Mouse (Mus musculus) kidney, postnatal 0 days (tissue): Measurements from ENCODE around the gene Mrps16. TPM values are rescaled to one million over a fixed set of nuclear protein-coding genes. Genes with fewer than 3 reads are reported as not detected.

Source experiments
- ATAC-seq: fragments of 200-750 bp; cut with Nextera tagmentation; replicated peaks from 2 replicates; pipeline ENCODE4 v1.8.0; 2017; ENCODE audit warnings: low read depth, moderate number of reproducible peaks, moderate TSS enrichment, moderate library complexity; ENCODE audit not compliant: low FRiP score
- DNase-seq: peaks from one replicate; pipeline ENCODE4 v3.0.0-alpha.2; 2016; ENCODE audit warnings: low spot score
- H3K27ac ChIP-seq: fragments of 300-500 bp; sonication (generic); 2 replicates; pipeline ENCODE4 v1.5.1; 2014; ENCODE audit warnings: mild to moderate bottlenecking
- H3K27me3 ChIP-seq: fragments of 300-500 bp; sonication (generic); 2 replicates; pipeline ENCODE4 v1.6.1; 2014; ENCODE audit warnings: low read length, mixed read lengths; ENCODE audit not compliant: insufficient read depth
- H3K36me3 ChIP-seq: fragments of 300-500 bp; sonication (generic); 2 replicates; pipeline ENCODE4 v1.6.1; 2014; ENCODE audit warnings: low read length, mixed read lengths; ENCODE audit not compliant: insufficient read depth
- H3K4me1 ChIP-seq: fragments of 300-500 bp; sonication (generic); replicated peaks from 2 replicates; pipeline ENCODE4 v1.6.1; 2014; ENCODE audit warnings: antibody characterized with exemption, low read length, mixed read lengths; ENCODE audit not compliant: insufficient read depth
- H3K4me2 ChIP-seq: fragments of 300-500 bp; sonication (generic); 2 replicates; pipeline ENCODE4 v1.6.1; 2014; ENCODE audit warnings: mild to moderate bottlenecking, low read length, moderate library complexity, mixed read lengths
- H3K4me3 ChIP-seq: fragments of 300-500 bp; sonication (generic); replicated peaks from 2 replicates; pipeline ENCODE4 v1.5.1; 2014; ENCODE audit warnings: low read depth, low read length
- H3K9ac ChIP-seq: fragments of 300-500 bp; sonication (generic); 2 replicates; pipeline ENCODE4 v1.6.1; 2014; ENCODE audit warnings: low read depth, low read length
- H3K9me3 ChIP-seq: fragments of 300-500 bp; sonication (generic); replicated peaks from 2 replicates; pipeline ENCODE4 v1.6.1; 2016; ENCODE audit warnings: low read length, inconsistent platforms, mixed read lengths
- CTCF ChIP-seq: IDR thresholded peaks from 2 replicates; pipeline ENCODE4 v1.5.1; 2016; ENCODE audit warnings: antibody characterized with exemption, low read depth, mild to moderate bottlenecking, moderate library complexity
- WGBS: fragments of 180-500 bp; shearing (Covaris S2); extraction: QIAGEN DNeasy Blood & Tissue Kit; methylation state at CpG from one replicate; pipeline ENCODE4 v1.1.7; 2014; 5-methylcytosine and 5-hydroxymethylcytosine counted together
- polyA plus RNA-seq: library from polyadenylated mRNA; unstranded; fragments of >200 nt; fragmentation: Nextera tagmentation; extraction: Ambion mirVana; gene quantifications from 2 replicates; pipeline ENCODE4 v1.2.1, GENCODE M21; 2015

The Mrps16 gene
- 111 and 115 TPM in 2 replicates for polyA plus RNA-seq

DNA sequence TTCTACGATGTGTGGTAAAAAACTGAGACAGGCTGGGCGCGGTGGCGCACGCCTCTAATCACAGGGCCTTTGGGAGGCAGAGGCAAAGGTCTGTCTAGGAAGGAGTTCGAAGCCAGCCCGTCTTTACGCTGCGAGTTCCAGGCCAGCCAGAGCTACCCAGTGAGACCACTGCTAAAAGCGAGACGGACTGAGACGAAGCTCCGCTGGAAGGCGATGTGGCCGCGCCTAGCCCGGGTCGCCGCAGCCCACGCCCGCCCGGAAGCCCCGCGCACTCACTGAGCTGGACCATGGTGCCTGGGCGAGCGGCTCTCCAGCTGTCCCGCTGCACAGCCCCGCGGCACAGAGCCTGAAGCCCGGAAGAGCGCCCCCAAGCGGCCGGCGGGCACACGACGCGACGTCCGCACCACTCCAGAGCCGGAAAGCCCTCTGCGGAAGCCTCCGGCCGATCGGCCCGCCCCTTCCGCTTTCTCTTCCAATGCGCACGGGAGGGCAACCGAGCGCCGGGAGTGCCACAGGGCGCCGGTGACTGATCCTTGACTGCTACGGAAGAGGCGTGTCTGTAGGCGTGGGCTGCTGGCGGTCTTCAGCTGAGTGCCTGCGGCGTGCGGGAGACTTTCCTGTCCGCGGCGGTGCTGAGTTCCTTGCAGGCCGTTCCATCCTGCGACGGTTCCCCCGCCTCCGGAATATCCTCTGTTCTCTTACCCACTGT, at the start of gene Mrps16:
Gene Mrps16, minus strand, starts transcription at position 430 of the 709 bp plus-strand sequence.
- no peaks in the 10 kb centered on the region; the same call in 1 of the 2 replicates for H3K4me1 ChIP-seq
- no peaks in the 10 kb centered on the region for H3K27me3 ChIP-seq
- ATAC-seq: peak; percentile 96
- peak; percentile 98 for TF ChIP-seq CTCF
- H3K9ac ChIP-seq: peak within 1 kb of the TSS; percentile 87
- H3K36me3 ChIP-seq: peaks cover 5% of the 10 kb centered on the region; the same call in 1 of the 2 replicates
- peak; percentile 99 for DNase-seq
- H3K4me2 ChIP-seq: peak within 1 kb of the TSS; percentile 56
- no peaks in the 10 kb centered on the region for H3K9me3 ChIP-seq
- peak within 1 kb of the TSS; percentile 75 for H3K4me3 ChIP-seq
- H3K27ac ChIP-seq: peak within 1 kb of the TSS; percentile 91
- WGBS: under 1% methylated on average over 65 of the region's 68 CpGs

DNA sequence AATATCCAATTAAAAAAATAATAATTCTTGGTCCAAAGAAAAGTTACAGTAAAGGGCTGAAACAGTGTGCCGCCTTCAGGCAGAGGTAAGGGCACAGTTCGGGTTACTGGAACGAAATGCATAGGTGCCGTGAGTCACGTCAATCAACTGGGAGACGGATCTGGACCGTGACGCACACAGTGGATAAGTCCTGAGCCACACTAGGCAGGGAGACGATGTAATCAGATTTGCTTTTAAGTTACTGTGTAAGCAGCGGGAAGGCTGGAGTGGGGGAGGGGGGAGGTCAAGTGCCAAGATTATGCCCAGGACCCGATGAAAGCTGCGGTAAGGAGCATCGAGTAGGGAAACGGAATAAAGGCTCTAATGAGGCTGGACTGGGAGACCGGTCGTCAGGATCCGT, 48.8 kb upstream of the Mrps16 start:
- Histone ChIP-seq H3K4me3 (no peak overlapping the region), H3K27me3 (no peaks in the 10 kb centered on the region), H3K9me3 (no peaks in the 10 kb centered on the region), H3K4me1 (no peaks in the 10 kb centered on the region), H3K4me2 (peak overlapping the region; percentile 23; the same call in 1 of the 2 replicates), H3K9ac (peak overlapping the region; percentile 27; the same call in 1 of the 2 replicates), H3K36me3 (no peaks in the 10 kb centered on the region), H3K27ac (no peak overlapping the region)
- TF ChIP-seq CTCF: no peak
- DNase-seq (no peak), ATAC-seq (peak; percentile 71; the same call in 1 of the 2 replicates)
- 49% methylated on average over 17 of the region's 17 CpGs for WGBS

DNA sequence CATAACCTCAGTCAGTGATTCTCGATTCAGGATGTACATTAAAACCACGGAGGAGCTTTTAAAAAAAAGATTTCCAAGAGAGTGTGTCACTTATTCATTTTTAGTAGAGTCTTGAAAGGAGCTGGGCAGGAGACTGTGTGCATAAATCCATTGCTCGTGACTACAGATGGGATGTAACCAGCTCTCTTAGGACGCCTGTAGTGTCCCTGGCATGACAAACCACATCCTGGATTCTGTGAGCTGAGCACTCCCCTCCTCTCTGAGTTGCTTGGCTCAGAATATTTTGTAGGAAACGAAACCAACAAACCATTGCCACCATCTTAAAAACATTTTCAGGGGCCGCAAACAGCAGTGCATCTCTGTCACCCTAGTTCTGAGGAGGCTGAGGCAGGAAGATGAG, 43.5 kb upstream of the Mrps16 start:
- Histone ChIP-seq H3K4me2 (no peak overlapping the region), H3K36me3 (no peaks in the 10 kb centered on the region), H3K27me3 (no peaks in the 10 kb centered on the region), H3K9ac (no peak overlapping the region), H3K9me3 (no peaks in the 10 kb centered on the region), H3K4me1 (no peaks in the 10 kb centered on the region), H3K27ac (no peak overlapping the region), H3K4me3 (no peak overlapping the region)
- ATAC-seq (no peak), DNase-seq (no peak)
- WGBS: 70% methylated on average over 6 of the region's 6 CpGs
- no peak for TF ChIP-seq CTCF

GRCm38 (mm10) chr14:20432420-20432819, 39.0 kb upstream of the Mrps16 start:
- H3K9ac ChIP-seq: no peak overlapping the region
- H3K27ac ChIP-seq: no peak overlapping the region
- no peak for ATAC-seq
- 83% methylated on average over 4 of the region's 4 CpGs for WGBS
- H3K4me1 ChIP-seq: no peaks in the 10 kb centered on the region
- no peaks in the 10 kb centered on the region for H3K36me3 ChIP-seq
- no peaks in the 10 kb centered on the region for H3K27me3 ChIP-seq
- DNase-seq: no peak
- H3K4me2 ChIP-seq: no peak overlapping the region
- no peak overlapping the region for H3K4me3 ChIP-seq
- TF ChIP-seq CTCF: no peak
- no peaks in the 10 kb centered on the region for H3K9me3 ChIP-seq

DNA sequence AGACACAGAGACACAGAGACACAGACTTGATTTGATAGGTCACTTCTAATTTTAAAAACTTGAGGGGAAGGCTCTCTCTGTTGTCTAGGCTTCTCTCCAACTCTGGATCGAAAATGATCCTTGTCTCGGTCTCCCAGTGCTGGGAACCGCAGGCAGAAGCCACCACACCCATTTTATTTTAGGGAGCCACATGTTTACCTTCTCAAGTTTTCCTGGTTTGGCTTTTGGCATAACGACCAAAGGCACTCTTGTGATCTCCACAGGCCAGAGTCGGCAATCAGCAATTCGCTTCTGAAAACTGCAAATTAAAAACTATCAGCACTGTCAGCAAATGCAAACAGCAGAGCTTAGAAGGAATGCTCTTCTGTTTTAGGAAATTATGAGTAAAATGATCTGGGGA, 38.3 kb upstream of the Mrps16 start:
- no peaks in the 10 kb centered on the region for H3K36me3 ChIP-seq
- no peak for DNase-seq
- H3K27ac ChIP-seq: no peak overlapping the region
- H3K9me3 ChIP-seq: no peaks in the 10 kb centered on the region
- no peaks in the 10 kb centered on the region for H3K4me1 ChIP-seq
- WGBS: 65% methylated on average over 6 of the region's 6 CpGs
- no peak overlapping the region for H3K9ac ChIP-seq
- no peak overlapping the region for H3K4me3 ChIP-seq
- no peaks in the 10 kb centered on the region for H3K27me3 ChIP-seq
- no peak for ATAC-seq
- no peak for TF ChIP-seq CTCF
- no peak overlapping the region for H3K4me2 ChIP-seq

- no peak for TF ChIP-seq CTCF
- Histone ChIP-seq H3K4me1 (no peaks in the 10 kb centered on the region), H3K9me3 (no peaks in the 10 kb centered on the region), H3K4me2 (no peak overlapping the region), H3K27ac (no peak overlapping the region), H3K27me3 (no peaks in the 10 kb centered on the region), H3K9ac (no peak overlapping the region), H3K4me3 (no peak overlapping the region), H3K36me3 (no peaks in the 10 kb centered on the region)
- no peak for ATAC-seq
- WGBS: 44% methylated on average over 1 of the region's 1 CpGs
- DNase-seq: peak; percentile 66
These were observed 36.4 kb upstream of the Mrps16 start for GRCm38 (mm10) chr14:20429833-20430232.
